Mouse (Mus musculus) midbrain, embryonic 10.5 days (tissue): ENCODE data around the gene Med23. TPM values are rescaled to one million over a fixed set of nuclear protein-coding genes. Genes with fewer than 3 reads are reported as not detected.
A peak's percentile ranks its signal among the peaks of the same experiment; 100 is the strongest.

Experiments
- DNase-seq: peaks from one replicate; pipeline ENCODE4 v3.0.0-alpha.2; 2017; ENCODE audit warnings: low spot score
- H3K27ac ChIP-seq: fragments of 300-500 bp; sonication (generic); replicated peaks from 2 replicates; pipeline ENCODE4 v1.5.1; 2016; ENCODE audit warnings: mild to moderate bottlenecking
- H3K27me3 ChIP-seq: fragments of 300-500 bp; sonication (generic); 2 replicates; pipeline ENCODE4 v1.6.1; 2016; ENCODE audit warnings: low read depth, mild to moderate bottlenecking; ENCODE audit not compliant: poor library complexity, severe bottlenecking
- H3K36me3 ChIP-seq: fragments of 300-500 bp; sonication (generic); 2 replicates; pipeline ENCODE4 v1.6.1; 2016; ENCODE audit warnings: mild to moderate bottlenecking, moderate library complexity
- H3K4me1 ChIP-seq: fragments of 300-500 bp; sonication (generic); 2 replicates; pipeline ENCODE4 v1.6.1; 2016
- H3K4me3 ChIP-seq: fragments of 300-500 bp; sonication (generic); 2 replicates; pipeline ENCODE4 v1.5.1; 2016; ENCODE audit warnings: mild to moderate bottlenecking, moderate library complexity
- H3K9me3 ChIP-seq: fragments of 300-500 bp; sonication (generic); replicated peaks from 2 replicates; pipeline ENCODE4 v1.6.1; 2016; ENCODE audit warnings: mild to moderate bottlenecking
- WGBS: fragments of 180-500 bp; shearing (Covaris S2); methylation state at CpG from one replicate; pipeline ENCODE4 v1.1.7; 2016; 5-methylcytosine and 5-hydroxymethylcytosine counted together
- polyA plus RNA-seq: library from polyadenylated mRNA; unstranded; fragments of >200 nt; fragmentation: Nextera tagmentation; extraction: Ambion mirVana; gene quantifications from 2 replicates; pipeline ENCODE4 v1.2.1, GENCODE M21; 2016

Gene Med23
- polyA plus RNA-seq: 23.8 and 25.7 TPM in 2 replicates

DNA sequence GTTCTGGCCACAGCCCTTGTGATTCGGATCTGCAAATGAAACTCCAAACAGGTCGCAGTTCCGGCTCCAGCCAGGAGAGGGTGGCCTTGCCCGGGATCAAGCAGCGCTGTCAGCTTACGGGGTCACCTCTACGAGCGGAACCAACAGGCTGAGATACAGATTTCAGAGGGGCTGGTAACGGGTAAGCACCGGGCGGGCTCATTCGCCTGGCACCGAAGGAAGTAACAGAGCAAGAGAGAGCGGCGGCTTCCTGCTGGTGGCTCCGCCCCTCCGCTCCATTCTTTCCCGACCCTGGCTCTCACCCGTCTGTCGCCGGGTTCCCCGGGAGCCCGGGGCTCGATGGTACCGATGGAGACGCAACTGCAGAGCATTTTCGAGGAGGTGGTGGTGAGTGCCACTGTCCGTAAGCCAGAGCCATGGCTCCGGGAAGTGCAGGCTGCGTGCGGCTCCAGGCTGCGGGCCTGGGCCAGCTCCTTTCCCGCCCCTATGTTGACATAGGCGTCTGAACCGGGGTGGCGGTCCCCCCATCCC is at the start of gene Med23:
TSS of gene Med23 (plus strand) at position 227 of the 531 bp plus-strand sequence.
- WGBS: 0% methylated on average over 36 of the region's 36 CpGs
- DNase-seq: peak; percentile 96
- H3K9me3 ChIP-seq: no peaks in the 10 kb centered on the region
- peak within 1 kb of the TSS; percentile 89 for H3K27ac ChIP-seq
- H3K4me1 ChIP-seq: peaks cover 7% of the 10 kb centered on the region; the same call in 1 of the 2 replicates
- no peaks in the 10 kb centered on the region for H3K27me3 ChIP-seq
- peaks cover 39% of the 10 kb centered on the region for H3K36me3 ChIP-seq
- H3K4me3 ChIP-seq: peak within 1 kb of the TSS; percentile 90

DNA sequence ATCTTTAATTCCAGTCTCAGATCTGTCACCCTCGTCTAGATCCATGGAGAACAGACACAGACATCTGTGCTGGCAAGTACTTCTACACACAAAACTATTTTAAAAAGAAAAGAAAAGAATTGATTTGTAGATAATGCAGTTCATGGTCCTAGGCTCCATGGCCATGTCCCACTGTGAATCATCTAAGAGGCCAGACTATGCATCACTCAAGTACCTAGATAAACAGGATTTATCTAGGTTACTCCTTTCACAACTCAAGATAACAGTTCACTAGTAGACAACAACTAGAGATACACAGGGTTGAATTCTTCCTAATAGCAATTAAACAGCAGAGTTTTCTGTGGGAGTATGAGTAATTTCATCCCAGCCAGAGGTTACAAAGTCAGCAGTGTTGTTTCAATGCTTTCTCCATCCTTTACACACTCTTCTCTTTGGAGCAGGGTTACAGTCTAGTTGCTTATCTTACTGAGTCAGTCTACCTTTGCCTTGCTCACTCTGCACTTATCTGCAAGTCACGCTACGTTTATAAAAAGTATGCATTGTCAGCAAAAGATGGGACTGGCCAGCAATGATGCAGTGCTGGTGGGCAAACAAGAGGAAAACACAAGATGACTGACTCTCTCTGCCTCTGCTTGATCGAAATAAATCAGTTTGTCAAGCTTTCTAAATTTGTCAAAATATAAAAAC is 47.7 kb upstream of the Med23 start:
- Histone ChIP-seq H3K27ac (no peak overlapping the region), H3K9me3 (no peaks in the 10 kb centered on the region), H3K27me3 (no peaks in the 10 kb centered on the region), H3K4me3 (no peak overlapping the region), H3K4me1 (peaks cover 13% of the 10 kb centered on the region), H3K36me3 (peaks cover 24% of the 10 kb centered on the region)
- 85% methylated on average over 4 of the region's 4 CpGs for WGBS
- DNase-seq: no peak

DNA sequence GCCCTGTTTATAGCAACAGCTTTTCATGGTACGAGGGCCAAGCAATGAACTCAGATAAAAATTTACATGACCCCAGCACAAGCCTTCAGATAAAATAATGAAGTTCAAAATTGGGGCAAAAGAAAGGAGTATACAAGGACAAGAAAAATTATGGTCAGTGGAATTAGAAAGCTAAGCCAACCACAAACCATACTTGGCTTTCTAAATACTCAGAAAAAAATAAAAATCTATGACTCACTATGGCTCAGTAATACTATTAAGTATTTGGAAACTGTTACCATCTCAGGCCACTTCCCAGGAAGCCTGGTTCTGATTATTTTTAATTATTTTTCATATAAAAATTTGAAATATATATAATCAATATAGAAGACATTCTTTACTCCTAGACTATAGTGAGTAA is 46.9 kb upstream of the Med23 start:
- H3K9me3 ChIP-seq: no peaks in the 10 kb centered on the region
- H3K27ac ChIP-seq: no peak overlapping the region
- H3K4me1 ChIP-seq: peaks cover 13% of the 10 kb centered on the region
- 100% methylated on average over 1 of the region's 1 CpGs for WGBS
- no peak overlapping the region for H3K4me3 ChIP-seq
- H3K27me3 ChIP-seq: no peaks in the 10 kb centered on the region
- DNase-seq: no peak
- H3K36me3 ChIP-seq: peaks cover 18% of the 10 kb centered on the region

DNA sequence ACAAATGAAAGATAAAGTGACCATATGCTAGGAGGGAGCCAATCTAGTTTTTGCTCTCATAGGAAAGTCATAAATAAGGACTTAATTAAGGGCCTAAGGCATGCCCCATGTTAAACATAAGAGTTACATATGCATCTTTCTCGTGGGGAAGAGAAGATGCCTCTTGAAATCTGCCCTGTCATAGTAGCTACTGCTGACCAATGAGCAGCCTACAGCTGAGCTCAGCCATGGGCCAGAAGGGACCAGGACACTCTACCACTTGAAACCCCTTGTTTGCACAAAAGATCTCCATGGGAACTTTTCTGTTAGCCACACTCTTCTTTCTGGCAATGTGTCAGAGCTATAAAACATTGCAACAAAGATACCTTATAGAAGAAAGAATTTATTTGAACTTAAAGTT is 46.5 kb upstream of the Med23 start:
- Histone ChIP-seq H3K27ac (no peak overlapping the region), H3K4me1 (peaks cover 13% of the 10 kb centered on the region), H3K36me3 (peaks cover 18% of the 10 kb centered on the region), H3K9me3 (no peaks in the 10 kb centered on the region), H3K27me3 (no peaks in the 10 kb centered on the region), H3K4me3 (no peak overlapping the region)
- no peak for DNase-seq
- WGBS: 73% methylated on average over 1 of the region's 1 CpGs

DNA sequence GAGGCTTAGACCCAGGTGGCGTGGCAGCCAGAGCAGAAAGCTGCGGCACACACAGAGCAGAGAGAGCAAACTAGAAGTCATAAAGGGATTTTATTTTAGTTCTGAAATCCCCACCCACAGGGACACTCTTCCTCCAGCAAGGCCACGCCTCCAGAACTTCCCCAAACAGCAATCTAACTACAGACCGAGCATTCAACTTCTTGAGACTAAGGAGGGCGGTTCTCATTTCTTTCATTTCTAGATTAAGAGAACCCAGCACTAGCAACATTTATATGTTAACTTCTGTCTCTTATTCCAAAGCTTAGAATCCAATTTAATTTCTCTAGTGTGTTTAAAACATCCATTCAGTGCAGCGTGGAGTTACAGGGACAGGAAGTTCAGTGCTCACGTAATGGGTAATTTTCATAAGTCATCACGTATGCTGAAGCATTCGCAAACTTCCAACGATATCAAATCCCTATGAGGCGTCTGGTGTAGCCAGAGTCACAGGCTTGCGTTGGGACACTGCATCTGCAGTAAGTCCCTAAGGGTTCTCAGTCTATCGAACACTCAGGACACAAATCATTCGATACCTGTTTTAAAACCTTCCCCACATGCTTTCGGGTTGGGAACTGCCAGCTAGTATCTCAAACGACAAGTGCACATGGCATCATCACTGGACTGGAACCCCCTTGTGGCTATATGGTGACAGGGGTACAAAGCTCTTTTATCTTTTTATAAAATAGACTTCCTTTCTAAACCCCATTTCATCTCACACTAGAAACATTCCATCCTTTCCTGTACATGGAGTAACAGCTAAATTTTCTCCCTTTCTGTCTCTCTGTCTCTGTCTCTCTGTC is 45.9 kb upstream of the Med23 start:
- no peak for DNase-seq
- Histone ChIP-seq H3K27me3 (no peaks in the 10 kb centered on the region), H3K4me3 (no peak overlapping the region), H3K27ac (no peak overlapping the region), H3K9me3 (no peaks in the 10 kb centered on the region), H3K36me3 (peaks cover 18% of the 10 kb centered on the region), H3K4me1 (peaks cover 13% of the 10 kb centered on the region)
- 89% methylated on average over 16 of the region's 16 CpGs for WGBS

DNA sequence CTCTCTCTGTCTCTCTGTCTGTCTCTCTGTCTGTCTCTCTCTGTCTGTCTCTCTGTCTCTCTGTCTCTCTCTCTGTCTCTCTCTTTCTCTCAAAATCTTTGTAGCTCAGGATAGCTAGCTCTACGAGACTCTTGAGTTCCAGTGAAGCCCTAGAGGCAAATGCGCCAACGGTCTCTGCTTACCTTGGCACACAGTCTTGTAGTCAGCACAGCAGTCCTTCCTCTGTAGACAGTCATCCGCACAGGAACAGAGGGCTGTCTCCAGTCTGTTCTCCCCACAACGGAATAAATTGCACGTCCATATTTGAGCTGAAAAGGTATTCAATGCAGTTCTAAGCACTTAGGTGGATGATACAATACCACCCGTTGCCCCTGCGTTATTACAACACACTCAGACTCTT is 45.2 kb upstream of the Med23 start:
- H3K27me3 ChIP-seq: no peaks in the 10 kb centered on the region
- H3K9me3 ChIP-seq: no peaks in the 10 kb centered on the region
- no peak for DNase-seq
- peaks cover 18% of the 10 kb centered on the region for H3K36me3 ChIP-seq
- no peak overlapping the region for H3K27ac ChIP-seq
- no peak overlapping the region for H3K4me3 ChIP-seq
- peaks cover 13% of the 10 kb centered on the region for H3K4me1 ChIP-seq
- 94% methylated on average over 8 of the region's 8 CpGs for WGBS

DNA sequence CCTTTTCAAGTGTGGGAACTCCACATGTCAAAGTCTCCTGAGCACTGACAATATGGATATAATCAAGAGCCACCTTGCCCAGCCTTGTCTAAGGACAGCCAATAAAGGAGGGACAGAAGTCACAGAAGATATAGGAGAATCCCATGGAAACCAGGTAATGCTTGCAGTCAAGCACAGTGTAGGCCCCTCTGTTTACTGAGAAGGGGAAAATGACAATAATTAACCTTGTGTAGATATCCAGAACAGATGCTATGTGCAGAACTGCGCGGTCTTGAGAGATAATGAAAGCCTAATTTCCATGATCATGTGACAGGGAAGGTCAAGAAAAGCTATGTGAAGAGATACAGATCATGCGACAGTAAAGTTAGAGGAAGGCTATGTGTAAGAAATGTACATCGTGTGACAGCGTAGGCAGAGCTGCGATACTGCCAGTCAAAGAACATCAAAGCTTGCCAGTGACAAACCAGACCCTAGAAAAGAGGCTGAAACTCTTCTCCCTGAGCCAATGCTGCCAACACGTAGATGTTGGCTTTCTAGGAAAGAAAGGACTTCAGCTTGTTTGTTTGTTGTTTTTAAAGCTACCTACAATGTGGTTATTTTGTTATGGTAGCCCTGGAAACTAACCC is 44.2 kb upstream of the Med23 start:
- 89% methylated on average over 7 of the region's 7 CpGs for WGBS
- no peak for DNase-seq
- H3K4me3 ChIP-seq: no peak overlapping the region
- H3K9me3 ChIP-seq: no peaks in the 10 kb centered on the region
- H3K27me3 ChIP-seq: no peaks in the 10 kb centered on the region
- peaks cover 8% of the 10 kb centered on the region for H3K36me3 ChIP-seq
- H3K4me1 ChIP-seq: peaks cover 13% of the 10 kb centered on the region
- H3K27ac ChIP-seq: peak overlapping the region; percentile 59

DNA sequence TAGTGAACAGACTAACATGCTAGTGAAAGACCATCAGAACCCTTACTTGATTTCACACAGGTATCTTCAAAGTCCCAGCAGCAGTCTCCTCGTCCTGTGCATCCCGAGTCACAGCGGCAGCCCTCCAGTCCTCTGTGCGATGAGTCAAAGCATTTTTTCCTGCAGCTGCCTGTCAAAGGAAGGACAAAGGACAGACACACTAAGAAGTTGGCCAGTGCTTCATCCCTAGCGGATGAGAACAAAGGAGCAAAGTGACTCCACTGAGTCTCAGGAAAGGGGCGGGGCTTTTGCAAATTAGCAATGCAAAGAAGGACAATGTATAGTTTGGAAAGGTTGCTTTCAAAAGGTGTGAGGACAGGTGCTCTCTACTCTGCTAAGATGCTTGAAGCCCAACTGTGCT is 43.7 kb upstream of the Med23 start:
- H3K4me3 ChIP-seq: no peak overlapping the region
- H3K27ac ChIP-seq: peak overlapping the region; percentile 59
- H3K9me3 ChIP-seq: no peaks in the 10 kb centered on the region
- peaks cover 13% of the 10 kb centered on the region for H3K4me1 ChIP-seq
- WGBS: 16% methylated on average over 6 of the region's 6 CpGs
- H3K27me3 ChIP-seq: no peaks in the 10 kb centered on the region
- peak; percentile 40 for DNase-seq
- H3K36me3 ChIP-seq: peaks cover 8% of the 10 kb centered on the region

DNA sequence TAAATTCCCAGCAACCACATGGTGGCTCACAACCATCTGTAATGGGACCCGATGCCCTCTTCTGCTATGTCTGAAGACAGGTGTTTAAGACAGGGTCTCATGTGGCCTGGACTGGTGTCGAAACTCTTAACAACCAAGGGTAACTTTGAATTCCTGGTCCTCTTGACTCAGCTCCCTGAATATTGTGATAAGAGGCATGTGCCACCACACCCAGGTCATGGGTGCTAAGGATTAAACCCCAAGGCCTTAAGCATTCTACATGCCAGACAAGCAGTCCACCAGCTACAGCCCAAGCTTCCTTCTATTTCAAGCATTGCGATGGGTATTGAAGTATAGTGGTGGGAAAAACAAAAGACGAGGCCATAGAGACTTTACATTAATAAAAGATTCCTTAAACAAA is 41.6 kb upstream of the Med23 start:
- no peak overlapping the region for H3K27ac ChIP-seq
- DNase-seq: no peak
- WGBS: 90% methylated on average over 4 of the region's 4 CpGs
- no peaks in the 10 kb centered on the region for H3K9me3 ChIP-seq
- no peak overlapping the region for H3K4me3 ChIP-seq
- H3K36me3 ChIP-seq: peaks cover 8% of the 10 kb centered on the region
- H3K4me1 ChIP-seq: peaks cover 18% of the 10 kb centered on the region
- no peaks in the 10 kb centered on the region for H3K27me3 ChIP-seq

DNA sequence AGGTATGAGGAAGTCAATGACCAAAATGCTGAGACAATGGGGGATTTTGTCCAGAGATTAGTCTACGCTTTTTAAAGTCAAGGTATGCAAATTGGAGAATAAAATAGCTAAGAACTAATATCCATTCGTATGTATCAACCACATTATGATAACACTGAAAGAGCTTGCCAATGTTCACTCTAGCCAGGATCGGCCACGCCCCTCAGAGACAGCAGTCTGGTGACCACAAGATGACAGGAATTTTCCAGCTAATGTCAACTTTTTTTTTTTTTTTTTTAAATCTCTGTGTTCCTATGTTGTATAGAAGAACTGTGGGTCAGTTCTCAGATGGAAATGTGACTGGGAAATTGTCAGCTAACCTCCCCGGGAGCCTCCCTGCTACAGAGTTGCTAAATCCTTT is 39.3 kb upstream of the Med23 start:
- Histone ChIP-seq H3K27me3 (no peaks in the 10 kb centered on the region), H3K36me3 (no peaks in the 10 kb centered on the region), H3K4me3 (no peak overlapping the region), H3K9me3 (no peaks in the 10 kb centered on the region), H3K27ac (no peak overlapping the region), H3K4me1 (peaks cover 29% of the 10 kb centered on the region)
- 89% methylated on average over 5 of the region's 5 CpGs for WGBS
- DNase-seq: no peak

DNA sequence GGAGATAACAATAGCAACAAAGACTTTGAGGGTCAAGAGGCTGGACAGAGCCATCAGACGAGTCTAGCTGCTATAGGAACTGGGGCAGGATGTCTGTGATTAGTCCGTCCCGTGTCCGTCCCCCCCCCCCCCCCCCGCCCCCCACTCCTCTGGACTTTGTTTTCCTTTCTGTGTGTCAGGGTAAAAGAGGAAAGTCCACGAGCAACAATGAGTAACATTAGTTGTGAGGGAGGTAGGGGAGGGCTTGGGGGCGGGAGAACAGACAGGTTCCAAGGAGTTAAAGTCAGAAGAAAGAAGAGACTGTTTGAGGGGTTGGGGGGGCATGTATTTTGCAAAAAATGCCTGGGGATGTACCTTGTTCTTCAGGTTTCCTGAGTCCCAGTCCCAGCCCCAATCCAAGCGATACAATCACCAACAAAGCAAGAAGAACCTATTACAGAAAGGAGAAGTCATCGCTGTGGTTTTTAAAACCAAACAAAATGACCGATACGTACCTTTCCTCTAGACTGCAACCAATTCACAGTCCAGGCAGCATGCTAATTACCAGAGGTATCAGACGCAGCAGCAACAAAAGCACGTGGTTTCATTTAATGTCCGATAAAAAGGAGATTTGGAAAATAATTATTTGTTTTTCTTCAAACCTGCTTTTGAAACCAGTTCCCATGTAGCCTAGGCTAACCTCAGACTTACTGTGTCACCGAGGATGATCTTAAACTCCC is 38.2 kb upstream of the Med23 start:
- peaks cover 29% of the 10 kb centered on the region for H3K4me1 ChIP-seq
- no peak for DNase-seq
- H3K27me3 ChIP-seq: no peaks in the 10 kb centered on the region
- no peaks in the 10 kb centered on the region for H3K9me3 ChIP-seq
- H3K36me3 ChIP-seq: no peaks in the 10 kb centered on the region
- H3K27ac ChIP-seq: no peak overlapping the region
- WGBS: 79% methylated on average over 14 of the region's 15 CpGs
- H3K4me3 ChIP-seq: no peak overlapping the region

DNA sequence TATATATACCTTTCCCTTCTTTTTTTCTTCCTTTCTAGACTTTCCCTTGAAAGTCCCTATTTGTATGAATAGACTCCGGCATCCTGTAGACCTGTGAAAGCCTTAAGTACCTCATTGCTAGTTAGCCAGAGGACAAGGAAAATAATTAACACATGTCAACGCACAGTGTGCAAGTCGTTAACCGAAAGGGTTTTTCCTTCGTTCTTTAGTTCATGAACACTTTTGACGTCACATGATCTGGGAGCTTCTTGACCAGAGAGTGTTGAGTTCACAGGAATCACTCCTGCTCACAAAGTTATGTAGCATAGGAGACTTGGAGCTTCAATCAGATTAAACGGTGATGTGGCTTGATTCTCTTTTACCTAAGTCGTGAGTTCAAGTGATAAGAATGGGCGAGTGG is 37.5 kb upstream of the Med23 start:
- no peaks in the 10 kb centered on the region for H3K36me3 ChIP-seq
- H3K27ac ChIP-seq: no peak overlapping the region
- H3K9me3 ChIP-seq: no peaks in the 10 kb centered on the region
- no peak overlapping the region for H3K4me3 ChIP-seq
- H3K4me1 ChIP-seq: peaks cover 32% of the 10 kb centered on the region
- no peak for DNase-seq
- 95% methylated on average over 9 of the region's 9 CpGs for WGBS
- H3K27me3 ChIP-seq: no peaks in the 10 kb centered on the region
